Mouse (Mus musculus) limb, embryonic 10.5 days (tissue): ENCODE data around the gene Gm10721. TPM values are rescaled to one million over a fixed set of nuclear protein-coding genes. Genes with fewer than 3 reads are reported as not detected.
"Not testable (repeated sequence)": the region's sequence is repeated elsewhere in the genome, so short reads cannot be mapped to it uniquely, and the experiment has no call there.

Experiments
- DNase-seq: peaks from one replicate; pipeline ENCODE4 v3.0.0-alpha.2; 2017; ENCODE audit warnings: low spot score
- H3K27ac ChIP-seq: fragments of 300-500 bp; sonication (generic); 2 replicates; pipeline ENCODE4 v1.5.1; 2016; ENCODE audit warnings: mild to moderate bottlenecking
- H3K27me3 ChIP-seq: fragments of 300-500 bp; sonication (generic); 2 replicates; pipeline ENCODE4 v1.6.1; 2016; ENCODE audit warnings: low read depth, mild to moderate bottlenecking; ENCODE audit not compliant: poor library complexity, severe bottlenecking
- H3K36me3 ChIP-seq: fragments of 300-500 bp; sonication (generic); 2 replicates; pipeline ENCODE4 v1.6.1; 2016; ENCODE audit warnings: mild to moderate bottlenecking, moderate library complexity
- H3K4me1 ChIP-seq: fragments of 300-500 bp; sonication (generic); 2 replicates; pipeline ENCODE4 v1.6.1; 2016
- H3K4me3 ChIP-seq: fragments of 300-500 bp; sonication (generic); 2 replicates; pipeline ENCODE4 v1.5.1; 2016; ENCODE audit warnings: mild to moderate bottlenecking, moderate library complexity
- H3K9me3 ChIP-seq: fragments of 300-500 bp; sonication (generic); replicated peaks from 2 replicates; pipeline ENCODE4 v1.6.1; 2016; ENCODE audit warnings: mild to moderate bottlenecking
- WGBS: fragments of 180-500 bp; shearing (Covaris S2); methylation state at CpG from one replicate; pipeline ENCODE4 v1.1.7; 2016; 5-methylcytosine and 5-hydroxymethylcytosine counted together
- polyA plus RNA-seq: library from polyadenylated mRNA; unstranded; fragments of >200 nt; fragmentation: Nextera tagmentation; extraction: Ambion mirVana; gene quantifications from 2 replicates; pipeline ENCODE4 v1.2.1, GENCODE M21; 2016

The Gm10721 gene
- polyA plus RNA-seq, 1 experiment from 2014 or later = not detected

GRCm38 (mm10) chr9:3018944-3019343, 6.0 kb downstream of the Gm10721 start:
- 59% methylated on average over 9 of the region's 9 CpGs for WGBS
- H3K27ac ChIP-seq, H3K4me1 ChIP-seq, DNase-seq, H3K27me3 ChIP-seq, H3K36me3 ChIP-seq, H3K9me3 ChIP-seq, H3K4me3 ChIP-seq: not testable (repeated sequence)

DNA sequence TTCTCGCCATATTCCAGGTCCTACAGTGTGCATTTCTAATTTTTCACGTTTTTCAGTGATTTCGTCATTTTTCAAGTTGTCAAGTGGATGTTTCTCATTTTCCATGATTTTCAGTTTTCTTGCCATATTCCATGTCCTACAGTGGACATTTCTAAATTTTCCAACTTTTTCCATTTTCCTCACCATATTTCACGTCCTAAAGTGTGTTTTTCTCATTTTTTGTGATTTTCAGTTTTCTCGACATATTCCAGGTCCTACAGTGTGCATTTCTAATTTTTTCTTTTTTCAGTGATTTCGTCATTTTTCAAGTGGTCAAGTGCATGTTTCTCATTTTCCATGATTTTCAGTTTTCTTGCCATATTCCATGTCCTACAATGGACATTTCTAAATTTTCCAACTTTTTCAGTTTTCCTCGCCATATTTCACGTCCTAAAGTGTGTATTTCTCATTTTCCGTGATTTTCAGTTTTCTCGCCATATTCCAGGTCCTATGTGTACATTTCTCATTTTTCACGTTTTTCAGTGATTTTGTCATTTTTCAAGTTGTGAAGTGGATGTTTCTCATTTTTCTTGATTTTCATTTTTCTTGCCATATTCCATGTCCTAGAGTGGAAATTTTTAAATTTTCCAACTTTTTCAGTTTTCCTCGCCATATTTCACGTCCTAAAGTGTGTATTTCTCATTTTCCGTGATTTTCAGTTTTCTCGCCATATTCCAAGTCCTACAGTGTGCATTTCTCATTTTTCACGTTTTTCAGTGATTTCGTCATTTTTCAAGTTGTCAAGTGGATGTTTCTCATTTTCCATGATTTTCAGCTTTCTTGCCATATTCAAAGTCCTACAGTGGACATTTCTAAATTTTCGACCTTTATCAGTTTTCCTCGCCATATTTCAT, 7.1 kb downstream of the Gm10721 start:
- DNase-seq, H3K4me3 ChIP-seq, H3K27me3 ChIP-seq, H3K27ac ChIP-seq, H3K9me3 ChIP-seq, H3K36me3 ChIP-seq, H3K4me1 ChIP-seq: not testable (repeated sequence)
- WGBS = 75% methylated on average over 17 of the region's 19 CpGs

DNA sequence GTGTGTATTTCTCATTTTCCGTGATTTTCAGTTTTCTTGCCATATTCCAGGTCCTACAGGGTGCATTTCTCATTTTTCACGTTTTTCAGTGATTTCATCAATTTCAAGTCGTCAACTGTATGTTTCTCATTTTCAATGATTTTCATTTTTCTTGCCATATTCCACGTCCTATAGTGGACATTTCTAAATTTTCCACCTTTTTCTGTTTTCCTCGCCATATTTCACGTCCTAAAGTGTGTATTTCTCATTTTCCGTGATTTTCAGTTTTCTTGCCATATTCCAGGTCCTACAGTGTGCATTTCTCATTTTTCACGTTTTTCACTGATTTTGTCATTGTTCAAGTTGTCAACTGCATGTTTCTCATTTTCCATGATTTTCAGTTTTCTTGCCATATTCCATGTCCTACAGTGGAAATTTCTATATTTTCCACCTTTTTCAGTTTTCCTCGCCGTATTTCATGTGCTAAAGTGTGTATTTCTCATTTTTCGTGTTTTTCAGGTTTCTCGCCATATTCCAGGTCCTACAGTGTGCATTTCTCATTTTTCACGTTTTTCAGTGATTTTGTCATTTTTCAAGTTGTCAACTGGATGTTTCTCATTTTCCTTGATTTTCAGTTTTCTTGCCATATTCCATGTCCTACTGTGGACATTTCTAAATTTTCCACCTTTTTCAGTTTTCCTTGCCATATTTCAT, 9.5 kb downstream of the Gm10721 start:
- not testable (repeated sequence) for H3K4me3 ChIP-seq, H3K36me3 ChIP-seq, H3K4me1 ChIP-seq, H3K27ac ChIP-seq, H3K27me3 ChIP-seq, H3K9me3 ChIP-seq
- WGBS = 73% methylated on average over 11 of the region's 13 CpGs
- peak; percentile 9 for DNase-seq

GRCm38 (mm10) chr9:3023312-3023984, 10.5 kb downstream of the Gm10721 start, which contains the start of gene Gm10718:
Gene Gm10718, plus strand, starts transcription at chr9:3023547.
- H3K9me3 ChIP-seq = not testable (repeated sequence)

GRCm38 (mm10) chr9:3023985-3024648, 11.2 kb downstream of the Gm10721 start:
- WGBS = 76% methylated on average over 16 of the region's 16 CpGs
- H3K27me3 ChIP-seq, H3K4me1 ChIP-seq, H3K27ac ChIP-seq, DNase-seq, H3K36me3 ChIP-seq, H3K9me3 ChIP-seq, H3K4me3 ChIP-seq: not testable (repeated sequence)

More at GRCm38 (mm10) chr9:3023312-3023984, 10.5 kb downstream of the Gm10721 start, which contains the start of gene Gm10718:
- DNase-seq, H3K27ac ChIP-seq, H3K27me3 ChIP-seq, H3K36me3 ChIP-seq, H3K4me3 ChIP-seq, H3K4me1 ChIP-seq: not testable (repeated sequence)
- 74% methylated on average over 12 of the region's 13 CpGs for WGBS

DNA sequence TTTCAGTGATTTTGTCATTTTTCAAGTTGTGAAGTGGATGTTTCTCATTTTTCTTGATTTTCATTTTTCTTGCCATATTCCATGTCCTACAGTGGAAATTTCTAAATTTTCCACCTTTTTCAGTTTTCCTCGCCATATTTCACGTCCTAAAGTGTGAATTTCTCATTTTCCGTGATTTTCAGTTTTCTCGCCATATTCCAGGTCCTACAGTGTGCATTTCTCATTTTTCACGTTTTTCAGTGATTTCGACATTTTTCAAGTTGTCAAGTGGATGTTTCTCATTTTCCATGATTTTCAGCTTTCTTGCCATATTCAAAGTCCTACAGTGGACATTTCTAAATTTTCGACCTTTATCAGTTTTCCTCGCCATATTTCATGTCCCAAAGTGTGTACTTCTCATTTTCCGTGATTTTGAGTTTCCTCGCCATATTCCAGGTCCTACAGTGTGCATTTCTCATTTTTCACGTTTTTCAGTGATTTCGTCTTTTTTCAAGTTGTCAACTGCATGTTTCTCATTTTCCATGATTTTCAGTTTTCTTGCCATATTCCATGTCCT, 12.1 kb downstream of the Gm10721 start, which contains the start of gene Gm10717:
TSS of gene Gm10717 (plus strand) at position 506 of the 556 bp plus-strand sequence.
- not testable (repeated sequence) for H3K4me1 ChIP-seq
- WGBS = 71% methylated on average over 12 of the region's 12 CpGs

DNA sequence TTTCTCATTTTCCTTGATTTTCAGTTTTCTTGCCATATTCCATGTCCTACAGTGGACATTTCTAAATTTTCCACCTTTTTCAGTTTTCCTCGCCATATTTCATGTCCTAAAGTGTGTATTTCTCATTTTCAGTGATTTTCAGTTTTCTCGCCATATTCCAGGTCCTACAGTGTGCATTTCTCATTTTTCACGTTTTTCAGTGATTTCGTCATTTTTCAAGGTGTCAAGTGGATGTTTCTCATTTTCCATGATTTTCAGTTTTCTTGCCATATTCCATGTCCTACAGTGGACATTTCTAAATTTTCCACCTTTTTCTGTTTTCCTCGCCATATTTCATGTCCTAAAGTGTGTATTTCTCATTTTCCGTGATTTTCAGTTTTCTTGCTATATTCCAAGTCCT, 12.7 kb downstream of the Gm10721 start:
- H3K9me3 ChIP-seq, H3K36me3 ChIP-seq, DNase-seq, H3K4me3 ChIP-seq, H3K27ac ChIP-seq, H3K27me3 ChIP-seq, H3K4me1 ChIP-seq: not testable (repeated sequence)
- WGBS = 70% methylated on average over 5 of the region's 6 CpGs

More for the DNA sequence above, 12.1 kb downstream of the Gm10721 start, which contains the start of gene Gm10717:
- not testable (repeated sequence) for H3K27me3 ChIP-seq, H3K36me3 ChIP-seq, H3K9me3 ChIP-seq, DNase-seq, H3K27ac ChIP-seq, H3K4me3 ChIP-seq

GRCm38 (mm10) chr9:3026136-3026535, 13.2 kb downstream of the Gm10721 start:
- 75% methylated on average over 5 of the region's 5 CpGs for WGBS
- not testable (repeated sequence) for H3K9me3 ChIP-seq, H3K36me3 ChIP-seq, H3K27me3 ChIP-seq, H3K4me1 ChIP-seq, DNase-seq, H3K27ac ChIP-seq, H3K4me3 ChIP-seq

DNA sequence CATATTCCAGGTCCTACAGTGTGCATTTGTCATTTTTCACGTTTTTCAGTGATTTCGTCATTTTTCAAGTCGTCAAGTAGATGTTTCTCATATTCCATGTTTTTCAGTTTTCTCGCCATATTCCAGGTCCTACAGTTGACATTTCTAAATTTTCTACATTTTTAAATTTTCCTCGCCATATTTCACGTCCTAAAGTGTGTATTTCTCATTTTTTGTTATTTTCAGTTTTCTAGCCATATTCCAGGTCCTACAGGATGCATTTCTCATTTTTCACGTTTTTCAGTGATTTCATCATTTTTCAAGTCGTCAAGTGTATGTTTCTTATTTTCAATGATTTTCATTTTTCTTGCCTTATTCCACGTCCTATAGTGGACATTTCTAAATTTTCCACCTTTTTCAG, 13.8 kb downstream of the Gm10721 start:
- not testable (repeated sequence) for H3K36me3 ChIP-seq, DNase-seq, H3K27ac ChIP-seq, H3K4me1 ChIP-seq, H3K4me3 ChIP-seq, H3K27me3 ChIP-seq, H3K9me3 ChIP-seq
- 66% methylated on average over 9 of the region's 9 CpGs for WGBS

- H3K9me3 ChIP-seq, H3K36me3 ChIP-seq, H3K4me3 ChIP-seq, H3K27ac ChIP-seq, H3K4me1 ChIP-seq, H3K27me3 ChIP-seq: not testable (repeated sequence)
- DNase-seq = peak; percentile 37
- WGBS = 73% methylated on average over 9 of the region's 9 CpGs
Measured at GRCm38 (mm10) chr9:3027200-3027599, 14.3 kb downstream of the Gm10721 start.

DNA sequence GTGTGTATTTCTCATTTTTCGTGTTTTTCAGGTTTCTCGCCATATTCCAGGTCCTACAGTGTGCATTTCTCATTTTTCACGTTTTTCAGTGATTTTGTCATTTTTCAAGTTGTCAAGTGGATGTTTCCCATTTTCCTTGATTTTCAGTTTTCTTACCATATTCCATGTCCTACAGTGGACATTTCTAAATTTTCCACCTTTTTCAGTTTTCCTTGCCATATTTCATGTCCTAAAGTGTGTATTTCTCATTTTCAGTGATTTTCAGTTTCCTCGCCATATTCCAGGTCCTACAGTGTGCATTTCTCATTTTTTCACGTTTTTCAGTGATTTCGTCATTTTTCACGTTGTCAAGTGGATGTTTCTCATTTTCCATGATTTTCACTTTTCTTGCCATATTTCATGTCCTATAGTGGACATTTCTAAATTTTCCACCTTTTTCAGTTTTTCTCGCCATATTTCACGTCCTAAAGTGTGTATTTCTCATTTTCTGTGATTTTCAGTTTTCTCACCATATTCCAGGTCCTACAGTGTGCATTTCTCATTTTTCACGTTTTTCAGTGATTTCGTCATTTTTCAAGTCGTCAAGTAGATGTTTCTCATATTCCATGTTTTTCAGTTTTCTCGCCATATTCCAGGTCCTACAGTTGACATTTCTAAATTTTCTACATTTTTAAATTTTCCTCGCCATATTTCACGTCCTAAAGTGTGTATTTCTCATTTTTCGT, 16.5 kb downstream of the Gm10721 start:
- H3K27me3 ChIP-seq, H3K4me1 ChIP-seq, H3K27ac ChIP-seq, H3K4me3 ChIP-seq, H3K9me3 ChIP-seq, H3K36me3 ChIP-seq, DNase-seq: not testable (repeated sequence)
- WGBS = 63% methylated on average over 14 of the region's 16 CpGs
